Mouse (Mus musculus) bone marrow, adult 2 months (tissue): Measurements from ENCODE around the gene Tmem270.

Source experiments
- CTCF ChIP-seq: fragments of 200-500 bp; IDR thresholded peaks from 2 replicates; pipeline ENCODE4 v1.5.1; 2011; ENCODE audit warnings: low read length, control low read depth; ENCODE audit not compliant: control insufficient read depth, insufficient read depth
- POLR2A ChIP-seq: fragments of 200-500 bp; IDR thresholded peaks from 2 replicates; pipeline ENCODE4 v1.6.1; 2011; ENCODE audit warnings: low read depth, mild to moderate bottlenecking, control low read depth, low read length, borderline replicate concordance; ENCODE audit not compliant: control insufficient read depth

DNA sequence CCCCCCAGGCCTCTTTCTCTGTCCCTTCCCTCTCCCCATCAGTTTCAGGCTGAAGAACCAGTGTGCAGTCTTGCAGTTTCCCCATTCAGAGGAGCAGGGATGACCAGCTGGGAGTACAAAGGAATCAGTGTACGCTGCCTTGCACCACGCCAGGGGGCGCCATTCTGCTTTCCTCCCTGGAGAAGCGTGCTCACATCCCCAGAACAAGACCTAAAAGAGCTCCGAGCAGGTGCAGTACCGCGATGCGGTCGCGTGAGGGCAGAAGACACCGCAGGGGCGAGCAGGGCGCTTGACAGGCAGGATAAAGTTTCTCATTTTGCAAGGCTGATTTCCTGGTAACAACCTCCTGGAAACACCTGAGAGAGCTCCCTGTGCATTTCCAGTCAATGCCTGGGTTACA, 602 bp upstream of the Tmem270 start:
- TF ChIP-seq CTCF (peak; percentile 97), POLR2A (no peak)
